Mouse (Mus musculus) hindbrain, embryonic 13.5 days (tissue): ENCODE results near the gene Ptch1. TPM values are rescaled to one million over a fixed set of nuclear protein-coding genes. Genes with fewer than 3 reads are reported as not detected.

Source experiments
- ATAC-seq: fragments of 200-750 bp; cut with Nextera tagmentation; 2 replicates; pipeline ENCODE4 v1.8.0; 2017; ENCODE audit warnings: moderate TSS enrichment; ENCODE audit not compliant: low FRiP score
- H3K27ac ChIP-seq: fragments of 300-500 bp; sonication (generic); 2 replicates; pipeline ENCODE4 v1.5.1; 2015; ENCODE audit warnings: inconsistent platforms, mild to moderate bottlenecking, moderate library complexity
- H3K27me3 ChIP-seq: fragments of 300-500 bp; sonication (generic); 2 replicates; pipeline ENCODE4 v1.6.1; 2015; ENCODE audit warnings: mild to moderate bottlenecking, inconsistent platforms
- H3K36me3 ChIP-seq: fragments of 300-500 bp; sonication (generic); 2 replicates; pipeline ENCODE4 v1.6.1; 2015; ENCODE audit warnings: mild to moderate bottlenecking, inconsistent platforms
- H3K4me1 ChIP-seq: fragments of 300-500 bp; sonication (generic); replicated peaks from 2 replicates; pipeline ENCODE4 v1.6.1; 2015; ENCODE audit warnings: inconsistent platforms
- H3K4me2 ChIP-seq: fragments of 300-500 bp; sonication (generic); 2 replicates; pipeline ENCODE4 v1.6.1; 2015; ENCODE audit warnings: inconsistent platforms, mild to moderate bottlenecking, moderate library complexity
- H3K4me3 ChIP-seq: fragments of 300-500 bp; sonication (generic); 2 replicates; pipeline ENCODE4 v1.5.1; 2015; ENCODE audit warnings: mild to moderate bottlenecking, inconsistent platforms
- H3K9ac ChIP-seq: fragments of 300-500 bp; sonication (generic); 2 replicates; pipeline ENCODE4 v1.6.1; 2015; ENCODE audit warnings: mild to moderate bottlenecking, inconsistent platforms
- H3K9me3 ChIP-seq: fragments of 300-500 bp; sonication (generic); 2 replicates; pipeline ENCODE4 v1.6.1; 2016; ENCODE audit warnings: inconsistent platforms
- WGBS: fragments of 180-500 bp; shearing (Covaris S2); methylation state at CpG from one replicate; pipeline ENCODE4 v1.1.7; 2015; 5-methylcytosine and 5-hydroxymethylcytosine counted together
- polyA plus RNA-seq: library from polyadenylated mRNA; unstranded; fragments of >200 nt; fragmentation: Nextera tagmentation; extraction: Ambion mirVana; gene quantifications from 2 replicates; pipeline ENCODE4 v1.2.1, GENCODE M21; 2015

The Ptch1 gene
- polyA plus RNA-seq, 1 experiment from 2014 or later: 18.0 TPM

DNA sequence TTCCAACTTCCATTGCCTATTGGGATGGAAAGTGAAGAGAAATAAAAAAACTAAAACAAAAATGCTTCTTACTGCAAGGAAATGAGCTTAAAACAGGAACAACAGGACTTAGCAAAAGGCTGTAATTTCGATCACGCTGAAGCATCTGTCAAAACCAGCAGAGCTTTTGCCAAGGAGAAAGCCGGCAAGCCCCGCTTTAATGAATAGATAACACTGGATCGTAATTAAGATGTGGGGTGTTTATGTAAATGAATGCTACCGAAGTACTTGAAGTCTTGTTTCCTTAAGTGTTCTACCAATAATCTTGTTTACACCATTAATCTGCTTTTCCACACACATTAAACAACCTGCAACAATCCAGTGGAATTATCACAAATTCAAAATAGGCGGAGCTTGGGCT, 28.1 kb downstream of the Ptch1 start:
- Histone ChIP-seq H3K9me3 (no peaks in the 10 kb centered on the region), H3K27ac (peak overlapping the region; percentile 65), H3K4me1 (peaks cover 62% of the 10 kb centered on the region), H3K4me3 (no peak overlapping the region), H3K9ac (no peak overlapping the region), H3K27me3 (no peaks in the 10 kb centered on the region), H3K36me3 (peaks cover 36% of the 10 kb centered on the region), H3K4me2 (peak overlapping the region; percentile 31)
- no peak for ATAC-seq
- WGBS: 49% methylated on average over 7 of the region's 7 CpGs

DNA sequence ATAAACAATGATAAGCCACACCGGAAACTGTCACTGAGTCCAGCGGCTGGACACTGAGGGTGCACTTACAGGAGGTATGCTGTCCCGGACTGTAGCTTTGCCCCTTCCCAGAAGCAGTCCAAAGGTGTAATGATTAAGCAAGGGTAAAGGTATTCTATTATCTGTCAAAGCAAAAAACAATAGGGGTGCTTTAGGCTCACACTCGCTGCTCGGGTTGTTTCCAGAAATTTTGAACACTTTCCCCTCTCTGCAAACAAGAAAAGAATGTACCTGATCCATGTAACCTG, 28.5 kb downstream of the Ptch1 start:
- peaks cover 58% of the 10 kb centered on the region for H3K4me1 ChIP-seq

DNA sequence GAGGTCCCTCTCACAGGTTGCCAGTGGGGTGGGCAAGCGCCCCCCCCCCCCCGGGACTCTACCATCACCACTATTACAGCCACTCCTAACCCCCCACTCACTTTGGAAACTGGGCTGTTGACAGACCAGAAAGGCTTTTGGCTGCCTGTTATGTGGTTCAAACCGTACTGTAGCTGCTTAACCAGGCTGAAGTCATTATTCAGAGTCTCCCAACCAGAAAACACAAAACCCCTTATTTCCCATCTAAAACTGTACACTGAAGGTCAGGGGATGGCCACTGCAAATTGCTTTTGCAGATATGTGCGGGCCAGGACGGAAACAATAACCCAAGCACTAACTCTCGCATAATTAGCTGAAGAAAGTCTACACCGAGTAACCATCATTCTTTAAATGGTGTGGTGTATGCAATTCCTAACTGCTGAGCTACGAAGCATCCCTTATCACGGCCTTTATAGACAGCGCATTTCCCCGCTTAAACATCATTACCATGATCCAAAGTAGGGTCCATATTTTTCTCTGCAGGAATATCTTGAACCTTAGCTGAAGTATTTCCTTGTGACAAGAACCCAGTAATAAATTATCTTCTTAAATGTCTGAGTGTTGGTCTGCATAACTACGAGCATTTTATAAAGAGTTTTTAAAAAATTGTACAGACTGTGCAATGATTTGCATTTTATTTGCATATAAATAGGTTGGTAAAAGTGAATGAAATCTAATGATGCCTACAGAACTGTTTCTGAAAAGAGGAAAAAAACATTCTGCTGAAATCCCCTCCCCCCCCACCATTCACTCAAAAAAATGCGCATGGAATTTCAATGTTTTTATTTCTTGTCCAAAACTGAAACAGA, 29.1 kb downstream of the Ptch1 start:
- 33% methylated on average over 13 of the region's 13 CpGs for WGBS
- H3K27ac ChIP-seq: peak overlapping the region; percentile 65
- H3K9me3 ChIP-seq: no peaks in the 10 kb centered on the region
- peaks cover 45% of the 10 kb centered on the region for H3K36me3 ChIP-seq
- peaks cover 53% of the 10 kb centered on the region for H3K4me1 ChIP-seq
- no peak overlapping the region for H3K4me3 ChIP-seq
- no peak overlapping the region for H3K9ac ChIP-seq
- H3K4me2 ChIP-seq: peak overlapping the region; percentile 31; the same call in 1 of the 2 replicates
- no peaks in the 10 kb centered on the region for H3K27me3 ChIP-seq
- 0 out of 2 replicates have a peak, but pooled peaks have one; percentile 30 for ATAC-seq

More for the DNA sequence above, 28.5 kb downstream of the Ptch1 start:
- Histone ChIP-seq H3K27me3 (no peaks in the 10 kb centered on the region), H3K9ac (no peak overlapping the region), H3K27ac (peak overlapping the region; percentile 65), H3K9me3 (no peaks in the 10 kb centered on the region), H3K4me3 (no peak overlapping the region), H3K36me3 (peaks cover 39% of the 10 kb centered on the region), H3K4me2 (peak overlapping the region; percentile 31)
- ATAC-seq: no peak
- 30% methylated on average over 5 of the region's 5 CpGs for WGBS

DNA sequence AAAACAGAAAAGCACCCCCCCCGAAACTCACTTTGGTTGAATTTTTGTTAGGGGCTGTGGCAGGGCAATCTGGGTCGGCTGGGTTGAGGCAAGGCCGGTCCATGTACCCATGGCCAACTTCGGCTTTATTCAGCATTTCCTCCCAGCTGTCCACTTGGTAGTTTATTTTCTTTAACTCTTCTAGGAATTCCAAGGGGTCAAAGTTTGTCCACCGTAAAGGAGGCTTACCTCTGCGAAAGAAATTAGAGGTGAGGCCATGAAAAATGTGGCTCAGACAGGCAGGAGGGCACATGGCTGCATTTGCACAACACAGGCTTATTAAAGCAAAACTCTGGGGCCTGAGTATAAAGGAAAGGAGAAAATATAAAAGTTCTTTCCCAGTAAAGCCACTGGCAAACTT, 29.9 kb downstream of the Ptch1 start:
- Histone ChIP-seq H3K27me3 (no peaks in the 10 kb centered on the region), H3K27ac (peak overlapping the region; percentile 37; the same call in 1 of the 2 replicates), H3K4me1 (peaks cover 46% of the 10 kb centered on the region), H3K4me3 (no peak overlapping the region), H3K4me2 (no peak overlapping the region), H3K36me3 (peaks cover 53% of the 10 kb centered on the region), H3K9me3 (no peaks in the 10 kb centered on the region), H3K9ac (no peak overlapping the region)
- no peak for ATAC-seq
- WGBS: 68% methylated on average over 6 of the region's 6 CpGs

DNA sequence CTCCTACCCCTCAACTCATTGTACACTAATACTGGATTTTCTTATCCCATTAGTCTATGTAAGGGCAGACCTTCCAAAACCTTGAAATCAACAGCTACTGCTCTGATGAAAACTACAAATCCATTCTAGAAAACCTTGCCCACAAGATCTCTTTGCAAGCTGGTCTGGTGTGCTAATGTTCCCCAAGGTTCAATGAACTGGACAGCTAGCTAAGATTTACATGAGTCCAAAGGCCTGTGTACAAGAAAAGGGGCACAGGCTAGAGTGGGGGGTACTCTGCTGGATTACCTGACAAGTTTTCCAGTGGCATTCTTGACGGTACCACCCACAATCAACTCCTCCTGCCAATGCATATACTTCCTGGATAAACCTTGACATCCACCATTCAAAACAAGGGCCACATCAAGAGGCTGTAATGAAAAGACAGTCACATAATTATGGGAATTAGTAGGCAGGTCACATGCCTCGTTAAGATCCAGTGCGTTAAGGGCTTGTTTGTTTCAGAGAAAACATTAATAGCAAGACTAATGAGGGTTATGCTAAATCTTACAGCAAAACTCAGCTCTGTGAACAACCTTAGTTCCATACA, 30.5 kb downstream of the Ptch1 start:
- Histone ChIP-seq H3K9ac (no peak overlapping the region), H3K4me3 (no peak overlapping the region), H3K4me2 (no peak overlapping the region), H3K36me3 (peaks cover 56% of the 10 kb centered on the region), H3K9me3 (no peaks in the 10 kb centered on the region), H3K4me1 (peaks cover 41% of the 10 kb centered on the region), H3K27ac (0 out of 2 replicates have a peak overlapping the region, but pooled peaks have one; percentile 3), H3K27me3 (no peaks in the 10 kb centered on the region)
- 57% methylated on average over 3 of the region's 3 CpGs for WGBS
- ATAC-seq: no peak

DNA sequence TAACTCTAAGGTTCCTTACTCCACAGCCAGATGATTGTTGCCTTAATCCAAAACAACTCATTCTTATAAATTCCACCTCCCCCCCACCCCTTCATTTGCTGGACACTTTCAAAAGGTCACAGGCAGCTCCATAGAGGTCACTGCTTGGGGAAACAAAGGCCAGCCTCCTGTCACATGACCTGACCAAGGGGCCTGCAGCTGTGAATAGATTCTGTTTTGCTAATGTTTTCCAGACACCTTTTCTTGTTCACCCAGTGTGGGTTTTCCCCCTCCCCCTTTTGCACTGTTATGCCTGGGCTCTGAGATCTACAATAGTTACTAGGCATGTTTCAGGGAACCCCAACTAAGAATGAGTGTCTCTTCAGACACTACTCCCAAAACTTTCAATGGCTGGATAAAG, 31.9 kb downstream of the Ptch1 start:
- Histone ChIP-seq H3K4me3 (no peak overlapping the region), H3K9me3 (no peaks in the 10 kb centered on the region), H3K9ac (no peak overlapping the region), H3K4me2 (no peak overlapping the region), H3K36me3 (peaks cover 66% of the 10 kb centered on the region), H3K27ac (no peak overlapping the region), H3K4me1 (peaks cover 37% of the 10 kb centered on the region), H3K27me3 (no peaks in the 10 kb centered on the region)
- no peak for ATAC-seq

DNA sequence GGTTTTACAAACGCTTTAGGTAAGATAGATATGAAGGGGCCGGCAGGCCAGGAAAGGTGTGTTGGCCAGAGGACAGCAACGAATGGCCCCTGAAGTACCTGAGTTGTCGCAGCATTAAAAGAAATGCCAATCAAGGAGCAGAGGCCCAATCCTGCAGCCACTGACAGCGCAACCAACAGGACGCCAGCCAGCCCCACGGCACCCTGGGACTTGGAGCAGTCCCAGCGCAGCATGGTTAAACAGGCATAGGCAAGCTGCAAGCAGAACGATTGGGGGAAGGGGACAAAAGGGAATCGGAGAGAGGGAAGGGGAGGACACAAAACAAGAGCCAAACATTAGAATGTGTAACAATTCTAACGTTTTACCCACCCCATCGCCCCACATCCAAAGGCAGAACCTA, 32.8 kb downstream of the Ptch1 start:
- Histone ChIP-seq H3K9me3 (no peaks in the 10 kb centered on the region), H3K27me3 (no peaks in the 10 kb centered on the region), H3K4me2 (no peak overlapping the region), H3K9ac (no peak overlapping the region), H3K4me1 (peaks cover 27% of the 10 kb centered on the region), H3K36me3 (peaks cover 75% of the 10 kb centered on the region), H3K4me3 (no peak overlapping the region), H3K27ac (no peak overlapping the region)
- no peak for ATAC-seq
- 79% methylated on average over 12 of the region's 12 CpGs for whole genome bisulfite sequencing

DNA sequence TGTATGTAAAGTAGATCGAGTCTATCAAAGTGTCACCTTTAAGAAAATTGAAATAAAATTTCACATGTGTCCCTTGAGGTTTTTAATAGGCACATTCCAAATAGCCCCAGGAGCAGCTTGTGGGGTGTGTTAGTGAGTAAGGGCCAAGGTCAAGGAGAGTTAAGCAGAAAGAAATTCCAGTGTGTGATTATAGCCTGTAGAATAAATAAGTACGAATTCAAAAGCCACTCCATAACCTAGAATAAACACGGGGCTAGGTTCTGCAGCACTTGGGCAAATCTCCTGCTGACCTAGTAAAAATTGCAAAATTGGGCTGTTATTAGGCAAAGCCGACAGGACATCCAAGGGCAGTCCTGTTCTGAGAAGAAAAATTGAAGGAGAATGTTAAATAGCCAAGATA, 38.4 kb downstream of the Ptch1 start:
- Histone ChIP-seq H3K27ac (no peak overlapping the region), H3K36me3 (peaks cover 95% of the 10 kb centered on the region), H3K9ac (no peak overlapping the region), H3K4me3 (no peak overlapping the region), H3K27me3 (no peaks in the 10 kb centered on the region), H3K4me2 (no peak overlapping the region), H3K4me1 (peaks cover 10% of the 10 kb centered on the region; the same call in 1 of the 2 replicates), H3K9me3 (no peaks in the 10 kb centered on the region)
- WGBS: 89% methylated on average over 4 of the region's 4 CpGs
- ATAC-seq: no peak

- H3K36me3 ChIP-seq: peaks cover 76% of the 10 kb centered on the region
- no peak overlapping the region for H3K4me3 ChIP-seq
- H3K4me1 ChIP-seq: peaks cover 47% of the 10 kb centered on the region
- no peak overlapping the region for H3K4me2 ChIP-seq
- H3K9ac ChIP-seq: no peak overlapping the region
- H3K27me3 ChIP-seq: no peaks in the 10 kb centered on the region
- no peaks in the 10 kb centered on the region for H3K9me3 ChIP-seq
- 61% methylated on average over 9 of the region's 9 CpGs for WGBS
- H3K27ac ChIP-seq: 0 out of 2 replicates have a peak overlapping the region, but pooled peaks have one; percentile 36
- no peak for ATAC-seq
These were observed 42.5 kb downstream of the Ptch1 start for GRCm38 (mm10) chr13:63530857-63531256.

DNA sequence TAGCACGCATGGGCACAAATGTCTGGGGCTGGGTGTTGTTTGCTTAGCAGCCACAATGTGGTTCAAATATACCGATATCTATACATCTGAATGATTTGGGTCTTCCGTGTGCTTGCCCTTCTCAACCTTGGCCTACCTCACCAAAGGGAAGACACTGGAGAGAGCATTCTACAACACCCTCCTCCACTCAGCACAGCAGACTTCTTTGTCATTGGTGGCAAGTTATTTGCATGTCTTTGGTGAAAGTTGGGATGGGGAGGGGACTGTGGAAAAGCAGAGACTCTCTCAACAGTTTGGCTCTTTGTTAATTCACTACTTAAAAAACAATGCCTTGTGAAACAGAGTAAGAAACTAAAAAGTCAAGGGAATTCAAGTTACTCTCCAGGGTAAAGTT, 43.0 kb downstream of the Ptch1 start:
- peaks cover 52% of the 10 kb centered on the region for H3K4me1 ChIP-seq
- no peaks in the 10 kb centered on the region for H3K27me3 ChIP-seq
- no peak overlapping the region for H3K27ac ChIP-seq
- peaks cover 71% of the 10 kb centered on the region for H3K36me3 ChIP-seq
- no peak overlapping the region for H3K9ac ChIP-seq
- no peaks in the 10 kb centered on the region for H3K9me3 ChIP-seq
- no peak overlapping the region for H3K4me2 ChIP-seq
- 27% methylated on average over 3 of the region's 3 CpGs for WGBS
- ATAC-seq: no peak
- H3K4me3 ChIP-seq: no peak overlapping the region

DNA sequence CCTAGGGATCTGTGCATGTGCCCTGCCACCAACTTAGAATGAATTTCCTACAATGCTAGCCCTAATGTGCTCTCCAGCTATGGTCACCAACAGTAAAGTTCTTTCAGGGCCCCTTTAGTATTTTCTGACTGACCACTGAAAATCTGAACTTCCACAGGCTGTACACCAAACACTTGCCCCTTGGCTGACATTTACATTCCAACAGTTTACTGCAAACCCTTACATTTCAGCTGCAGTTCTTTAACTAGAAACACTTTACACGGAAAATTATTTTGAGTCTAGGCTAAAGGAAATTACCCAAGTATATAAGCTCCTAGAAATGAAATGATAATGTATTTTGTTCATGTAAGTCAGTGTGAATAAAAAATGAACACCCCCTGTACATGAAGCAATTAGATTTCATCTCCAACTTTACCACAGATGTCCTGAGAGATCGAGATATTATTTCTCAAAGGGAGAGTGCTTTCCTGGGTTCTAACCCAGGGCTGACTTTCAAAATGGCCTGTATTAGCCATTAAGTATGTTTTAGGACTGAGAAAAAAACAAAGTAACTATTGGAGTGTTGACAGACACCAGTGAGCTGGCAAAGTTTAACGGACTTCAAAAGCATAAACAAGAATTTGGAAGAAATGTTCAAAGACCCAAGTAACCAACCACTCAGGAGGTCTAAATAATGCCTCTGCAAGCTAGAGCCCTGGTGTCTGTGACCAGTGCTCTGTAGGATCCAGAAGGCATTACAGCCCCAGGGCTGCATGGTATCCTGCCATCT, 43.6 kb downstream of the Ptch1 start:
- H3K9me3 ChIP-seq: no peaks in the 10 kb centered on the region
- no peak overlapping the region for H3K9ac ChIP-seq
- H3K4me2 ChIP-seq: no peak overlapping the region
- H3K27me3 ChIP-seq: no peaks in the 10 kb centered on the region
- H3K4me1 ChIP-seq: peaks cover 58% of the 10 kb centered on the region
- H3K4me3 ChIP-seq: no peak overlapping the region
- 51% methylated on average over 3 of the region's 3 CpGs for WGBS
- peaks cover 71% of the 10 kb centered on the region for H3K36me3 ChIP-seq
- no peak overlapping the region for H3K27ac ChIP-seq
- ATAC-seq: no peak

- H3K27me3 ChIP-seq: no peaks in the 10 kb centered on the region
- peaks cover 67% of the 10 kb centered on the region for H3K36me3 ChIP-seq
- H3K4me2 ChIP-seq: no peak overlapping the region
- H3K9ac ChIP-seq: peak overlapping the region; percentile 43; the same call in 1 of the 2 replicates
- H3K4me1 ChIP-seq: peaks cover 62% of the 10 kb centered on the region
- H3K27ac ChIP-seq: peak overlapping the region; percentile 72
- H3K4me3 ChIP-seq: no peak overlapping the region
- no peak for ATAC-seq
- H3K9me3 ChIP-seq: no peaks in the 10 kb centered on the region
- WGBS: 4% methylated on average over 2 of the region's 2 CpGs
These were observed 44.5 kb downstream of the Ptch1 start for GRCm38 (mm10) chr13:63528852-63529251.
